Mouse (Mus musculus) induced T-regulatory cell, adult 2 months (primary cell): ENCODE results near the gene Ric1.
A peak's percentile ranks its signal among the peaks of the same experiment; 100 is the strongest.
"Not testable (repeated sequence)": the region's sequence is repeated elsewhere in the genome, so short reads cannot be mapped to it uniquely, and the experiment has no call there.

ENCODE experiments used
- DNase-seq: peaks from one replicate; pipeline ENCODE4 v3.0.0-alpha.2; 2012; ENCODE audit warnings: low read depth

The Ric1 gene

GRCm38 (mm10) chr19:29527299-29527698 lies 5.2 kb downstream of the Ric1 start:
- no peak for DNase-seq

GRCm38 (mm10) chr19:29528568-29528967 lies 6.5 kb downstream of the Ric1 start:
- DNase-seq = no peak

GRCm38 (mm10) chr19:29534030-29534429 lies 11.9 kb downstream of the Ric1 start:
- no peak for DNase-seq

GRCm38 (mm10) chr19:29542256-29542970 lies 20.3 kb downstream of the Ric1 start:
- DNase-seq = no peak

GRCm38 (mm10) chr19:29544026-29544425 lies 21.9 kb downstream of the Ric1 start:
- no peak for DNase-seq

GRCm38 (mm10) chr19:29550618-29551017 lies 28.5 kb downstream of the Ric1 start:
- DNase-seq = no peak

GRCm38 (mm10) chr19:29551128-29551527 lies 29.0 kb downstream of the Ric1 start:
- no peak for DNase-seq

GRCm38 (mm10) chr19:29551980-29552379 lies 29.9 kb downstream of the Ric1 start:
- DNase-seq = not testable (repeated sequence)

GRCm38 (mm10) chr19:29557171-29557845 lies 35.2 kb downstream of the Ric1 start:
- DNase-seq = not testable (repeated sequence)

- no peak for DNase-seq
Observed at GRCm38 (mm10) chr19:29562166-29562565, 40.1 kb downstream of the Ric1 start.

- no peak for DNase-seq
Observed at GRCm38 (mm10) chr19:29562603-29563002, 40.5 kb downstream of the Ric1 start.

- DNase-seq = peak; percentile 77
Observed at GRCm38 (mm10) chr19:29563258-29563779, 41.2 kb downstream of the Ric1 start.

- no peak for DNase-seq
Observed at GRCm38 (mm10) chr19:29566512-29566911, 44.4 kb downstream of the Ric1 start.

- DNase-seq = no peak
Observed at GRCm38 (mm10) chr19:29582439-29582838, 60.4 kb downstream of the Ric1 start.

- no peak for DNase-seq
Observed at GRCm38 (mm10) chr19:29583734-29584133, 61.7 kb downstream of the Ric1 start.

GRCm38 (mm10) chr19:29593783-29594182 lies 71.7 kb downstream of the Ric1 start:
- not testable (repeated sequence) for DNase-seq

- no peak for DNase-seq
Observed at GRCm38 (mm10) chr19:29596276-29596675, 74.2 kb downstream of the Ric1 start.

GRCm38 (mm10) chr19:29596985-29597384 lies 74.9 kb downstream of the Ric1 start:
- peak; percentile 46 for DNase-seq

GRCm38 (mm10) chr19:29598981-29599380 lies 76.9 kb downstream of the Ric1 start:
- no peak for DNase-seq

GRCm38 (mm10) chr19:29603548-29604353 lies 81.7 kb downstream of the Ric1 start:
- no peak for DNase-seq

GRCm38 (mm10) chr19:29604653-29605052 lies 82.6 kb downstream of the Ric1 start:
- no peak for DNase-seq

- no peak for DNase-seq
Observed at GRCm38 (mm10) chr19:29607521-29607920, 85.4 kb downstream of the Ric1 start.
